Mouse (Mus musculus): ENCODE data around the gene Mical3. TPM values are rescaled to one million over a fixed set of nuclear protein-coding genes. Genes with fewer than 3 reads are reported as not detected.

Mical3 gene
- polyA plus RNA-seq, 1 experiment from 2014 or later, result 27.4 TPM

DNA sequence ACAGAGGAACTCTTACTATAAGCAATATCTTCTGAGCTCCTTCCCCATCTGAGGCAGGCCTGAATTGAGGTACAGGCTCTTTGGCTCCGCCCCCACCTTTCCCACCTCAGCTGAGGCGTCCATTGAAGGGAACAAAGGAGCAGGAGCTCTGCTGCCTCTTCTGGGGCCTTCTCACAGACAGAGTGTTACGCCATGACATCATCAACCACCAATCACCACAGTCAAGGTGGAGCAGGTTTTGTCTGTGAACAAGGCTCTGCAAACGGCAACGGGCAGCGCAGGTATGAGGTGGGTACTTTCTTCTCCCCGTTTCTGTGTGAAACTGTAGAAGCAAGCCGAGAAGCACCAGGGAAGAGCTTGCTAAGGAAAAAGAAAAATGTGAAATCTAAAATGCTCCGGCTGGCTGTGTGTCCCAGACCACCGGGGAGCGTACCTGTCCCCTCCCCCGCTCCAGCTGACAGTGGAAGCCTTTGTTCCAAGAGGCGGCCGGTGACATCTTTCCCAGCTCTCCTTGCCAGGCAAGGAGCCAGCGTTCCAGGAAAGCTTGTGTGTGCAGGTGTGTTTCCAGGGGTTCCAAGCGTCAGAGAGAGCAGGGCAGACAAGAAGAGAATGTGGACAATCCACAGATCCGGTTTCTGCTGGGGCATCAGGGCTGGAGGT is 66.3 kb downstream of the Mical3 start:
- Histone ChIP-seq H3K4me3 (ENCODE audit: low read depth, low read length) (no peak overlapping the region), H3K4me2 (replicated peaks; ENCODE audit: low read depth, low read length) (no peak overlapping the region), H3K27me3 (ENCODE audit: control insufficient read depth, insufficient read depth, low read length) (no peaks in the 10 kb centered on the region), H3K4me1 (replicated peaks; ENCODE audit: control insufficient read depth, insufficient read depth, low read length) (peaks cover 4% of the 10 kb centered on the region; the same call in 1 of the 2 replicates), H3K9me3 (ENCODE audit: control insufficient read depth, low read length) (no peaks in the 10 kb centered on the region), H3K27ac (ENCODE audit: low read depth, low read length) (peak overlapping the region; percentile 47; the same call in 1 of the 2 replicates), H3K9ac (ENCODE audit: low read depth, low read length) (0 out of 2 replicates have a peak overlapping the region, but pooled peaks have one; percentile 20), H3K36me3 (ENCODE audit: control insufficient read depth, insufficient read depth, low read length) (no peaks in the 10 kb centered on the region)
- ATAC-seq (ENCODE audit: low FRiP score) (peak; percentile 57; the same call in 1 of the 2 replicates), DNase-seq (ENCODE audit: low spot score) (peak; percentile 35)
- 36% methylated on average over 17 of the region's 17 CpGs for WGBS

DNA sequence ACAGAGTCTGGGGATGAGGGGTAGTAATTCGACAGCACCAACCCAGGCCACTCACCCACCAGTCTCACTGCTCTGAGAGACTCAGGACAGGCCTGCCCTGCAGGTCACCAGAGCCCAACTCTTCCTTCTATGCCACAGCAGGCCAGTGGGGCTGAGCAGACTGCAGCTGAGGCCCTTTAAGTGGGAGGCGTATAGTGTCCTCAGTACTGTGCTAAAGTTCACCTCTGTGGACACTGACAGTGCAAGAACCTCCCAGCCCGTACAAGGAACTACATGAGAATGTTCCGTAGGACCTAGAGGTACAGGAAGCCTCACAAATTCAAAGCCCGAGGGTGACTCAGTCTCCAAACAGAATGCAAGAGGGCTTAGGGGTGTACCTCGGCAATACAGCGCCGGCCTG is 67.0 kb downstream of the Mical3 start:
- Histone ChIP-seq H3K9me3 (ENCODE audit: control insufficient read depth, low read length) (no peaks in the 10 kb centered on the region), H3K9ac (ENCODE audit: low read depth, low read length) (no peak overlapping the region), H3K4me3 (ENCODE audit: low read depth, low read length) (no peak overlapping the region), H3K27me3 (ENCODE audit: control insufficient read depth, insufficient read depth, low read length) (no peaks in the 10 kb centered on the region), H3K4me1 (replicated peaks; ENCODE audit: control insufficient read depth, insufficient read depth, low read length) (peaks cover 4% of the 10 kb centered on the region; the same call in 1 of the 2 replicates), H3K4me2 (replicated peaks; ENCODE audit: low read depth, low read length) (no peak overlapping the region), H3K27ac (ENCODE audit: low read depth, low read length) (no peak overlapping the region), H3K36me3 (ENCODE audit: control insufficient read depth, insufficient read depth, low read length) (no peaks in the 10 kb centered on the region)
- DNase-seq (ENCODE audit: low spot score) (no peak), ATAC-seq (ENCODE audit: low FRiP score) (no peak)
- 84% methylated on average over 8 of the region's 8 CpGs for WGBS

DNA sequence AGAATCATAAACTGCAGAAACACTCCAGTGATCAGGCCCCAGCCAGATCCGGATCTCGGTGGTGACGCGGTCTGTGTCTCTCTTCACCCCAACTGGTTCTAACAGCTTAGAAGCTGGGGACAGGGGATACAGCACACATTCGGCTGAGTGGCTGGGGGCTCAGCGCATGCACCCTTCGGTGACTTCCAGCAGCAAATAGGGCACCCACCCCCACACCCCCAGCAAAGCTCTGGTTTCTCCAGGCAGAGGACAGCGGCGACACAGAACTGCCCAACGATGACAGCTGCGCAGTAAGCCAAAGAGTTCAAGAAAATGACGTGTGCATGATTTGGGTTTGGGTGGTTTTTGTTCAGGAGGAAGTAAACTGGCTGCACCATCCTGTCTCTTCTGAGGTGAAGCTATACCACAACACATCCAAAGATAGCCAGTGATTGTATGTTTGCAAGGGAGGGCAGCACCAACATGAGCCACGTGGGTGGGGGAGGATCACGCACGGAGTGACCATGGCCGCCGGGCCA is 67.8 kb downstream of the Mical3 start:
- Histone ChIP-seq H3K4me2 (replicated peaks; ENCODE audit: low read depth, low read length) (no peak overlapping the region), H3K9me3 (ENCODE audit: control insufficient read depth, low read length) (no peaks in the 10 kb centered on the region), H3K4me3 (ENCODE audit: low read depth, low read length) (no peak overlapping the region), H3K27ac (ENCODE audit: low read depth, low read length) (no peak overlapping the region), H3K27me3 (ENCODE audit: control insufficient read depth, insufficient read depth, low read length) (no peaks in the 10 kb centered on the region), H3K9ac (ENCODE audit: low read depth, low read length) (no peak overlapping the region), H3K36me3 (ENCODE audit: control insufficient read depth, insufficient read depth, low read length) (no peaks in the 10 kb centered on the region), H3K4me1 (replicated peaks; ENCODE audit: control insufficient read depth, insufficient read depth, low read length) (peaks cover 4% of the 10 kb centered on the region; the same call in 1 of the 2 replicates)
- no peak for DNase-seq (ENCODE audit: low spot score)
- WGBS, result 93% methylated on average over 17 of the region's 17 CpGs
- ATAC-seq (ENCODE audit: low FRiP score), result no peak

DNA sequence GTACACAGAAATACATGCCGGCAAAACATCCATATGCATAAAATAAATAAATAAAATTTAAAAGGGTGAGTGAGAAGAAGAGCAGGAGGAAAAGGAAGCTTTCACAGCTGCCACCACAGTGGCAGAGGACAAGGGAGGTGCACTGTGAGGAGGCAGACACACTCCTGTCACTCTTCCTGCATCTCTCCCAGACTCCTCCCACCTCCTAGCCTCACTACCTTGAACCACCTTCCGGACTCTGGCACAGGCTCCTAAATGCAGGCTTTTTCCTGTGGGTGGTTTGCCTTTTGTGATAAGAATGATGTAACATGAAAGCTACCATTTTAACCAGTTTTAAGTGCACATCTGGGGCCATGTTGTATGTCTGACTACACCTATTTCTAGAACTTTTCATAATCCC is 72.8 kb downstream of the Mical3 start:
- H3K36me3 ChIP-seq (ENCODE audit: control insufficient read depth, insufficient read depth, low read length), result no peaks in the 10 kb centered on the region
- WGBS, result 94% methylated on average over 2 of the region's 2 CpGs
- DNase-seq (ENCODE audit: low spot score), result no peak
- no peak overlapping the region for H3K9ac ChIP-seq (ENCODE audit: low read depth, low read length)
- no peaks in the 10 kb centered on the region for H3K27me3 ChIP-seq (ENCODE audit: control insufficient read depth, insufficient read depth, low read length)
- no peak for ATAC-seq (ENCODE audit: low FRiP score)
- H3K4me3 ChIP-seq (ENCODE audit: low read depth, low read length), result no peak overlapping the region
- no peaks in the 10 kb centered on the region for H3K4me1 ChIP-seq (replicated peaks; ENCODE audit: control insufficient read depth, insufficient read depth, low read length)
- H3K9me3 ChIP-seq (ENCODE audit: control insufficient read depth, low read length), result no peaks in the 10 kb centered on the region
- no peak overlapping the region for H3K27ac ChIP-seq (ENCODE audit: low read depth, low read length)
- no peak overlapping the region for H3K4me2 ChIP-seq (replicated peaks; ENCODE audit: low read depth, low read length)

DNA sequence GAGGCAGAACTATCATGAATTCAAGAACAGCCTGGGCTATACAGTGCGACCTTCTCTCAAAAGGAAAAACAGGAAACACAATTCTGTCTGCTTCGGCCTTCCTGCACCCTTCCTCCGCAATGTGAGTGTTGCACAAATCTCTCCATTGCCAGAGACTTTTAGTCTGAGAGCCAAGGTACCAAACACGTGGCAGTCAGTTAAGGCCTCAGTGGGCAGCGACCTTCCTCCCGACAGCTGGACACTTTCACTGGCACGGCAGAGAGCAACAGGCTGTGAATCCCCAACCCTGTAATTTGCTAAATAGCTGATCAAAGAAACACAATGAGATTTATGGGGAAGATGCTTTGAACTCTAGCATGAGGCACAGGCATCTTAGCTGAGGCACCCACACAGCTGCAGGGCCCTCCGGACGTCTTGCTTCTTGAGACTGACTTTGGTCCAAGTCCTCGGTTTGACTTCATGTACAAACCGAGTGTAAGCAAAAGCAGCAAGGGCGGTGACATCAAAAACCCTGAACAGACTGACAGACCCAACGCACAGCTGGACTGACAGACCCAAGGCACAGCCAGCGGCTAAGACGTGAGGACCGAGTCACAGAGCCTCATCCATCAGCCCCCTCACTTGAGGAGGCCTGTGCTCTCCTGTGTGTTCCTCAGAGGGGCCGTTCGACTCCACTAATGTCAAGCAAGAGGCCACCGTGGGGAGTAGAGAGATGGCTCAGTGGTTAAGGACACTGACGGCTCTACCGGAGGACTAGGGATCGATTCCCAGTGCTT is 73.4 kb downstream of the Mical3 start:
- Histone ChIP-seq H3K4me2 (replicated peaks; ENCODE audit: low read depth, low read length) (no peak overlapping the region), H3K4me1 (replicated peaks; ENCODE audit: control insufficient read depth, insufficient read depth, low read length) (no peaks in the 10 kb centered on the region), H3K36me3 (ENCODE audit: control insufficient read depth, insufficient read depth, low read length) (no peaks in the 10 kb centered on the region), H3K27ac (ENCODE audit: low read depth, low read length) (no peak overlapping the region), H3K27me3 (ENCODE audit: control insufficient read depth, insufficient read depth, low read length) (no peaks in the 10 kb centered on the region), H3K9me3 (ENCODE audit: control insufficient read depth, low read length) (no peaks in the 10 kb centered on the region), H3K9ac (ENCODE audit: low read depth, low read length) (no peak overlapping the region), H3K4me3 (ENCODE audit: low read depth, low read length) (no peak overlapping the region)
- 85% methylated on average over 22 of the region's 22 CpGs for WGBS
- no peak for DNase-seq (ENCODE audit: low spot score)
- ATAC-seq (ENCODE audit: low FRiP score), result no peak

DNA sequence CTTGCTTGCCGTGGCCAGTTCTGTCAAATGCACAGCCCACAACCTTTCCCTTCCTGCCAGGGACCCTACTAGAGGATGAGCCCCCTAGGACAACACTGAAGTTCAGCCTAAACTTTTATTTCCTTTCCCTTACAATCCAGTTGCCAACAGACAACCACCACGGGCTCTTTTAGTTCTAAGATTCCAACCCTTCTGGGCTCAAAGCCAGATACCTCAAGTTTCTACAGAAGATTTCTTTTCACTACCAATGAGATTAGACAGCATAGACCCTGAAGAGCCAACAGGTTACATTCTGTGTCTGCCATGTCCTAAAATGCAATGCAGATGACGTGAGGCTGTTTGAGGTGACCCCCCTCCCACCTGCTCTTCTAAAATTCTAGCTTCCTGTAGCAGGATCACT is 75.3 kb downstream of the Mical3 start:
- no peaks in the 10 kb centered on the region for H3K9me3 ChIP-seq (ENCODE audit: control insufficient read depth, low read length)
- 78% methylated on average over 3 of the region's 3 CpGs for WGBS
- DNase-seq (ENCODE audit: low spot score), result no peak
- no peak overlapping the region for H3K9ac ChIP-seq (ENCODE audit: low read depth, low read length)
- H3K36me3 ChIP-seq (ENCODE audit: control insufficient read depth, insufficient read depth, low read length), result no peaks in the 10 kb centered on the region
- no peak overlapping the region for H3K4me3 ChIP-seq (ENCODE audit: low read depth, low read length)
- no peak for ATAC-seq (ENCODE audit: low FRiP score)
- H3K4me1 ChIP-seq (replicated peaks; ENCODE audit: control insufficient read depth, insufficient read depth, low read length), result no peaks in the 10 kb centered on the region
- no peak overlapping the region for H3K27ac ChIP-seq (ENCODE audit: low read depth, low read length)
- H3K4me2 ChIP-seq (replicated peaks; ENCODE audit: low read depth, low read length), result no peak overlapping the region
- no peaks in the 10 kb centered on the region for H3K27me3 ChIP-seq (ENCODE audit: control insufficient read depth, insufficient read depth, low read length)

DNA sequence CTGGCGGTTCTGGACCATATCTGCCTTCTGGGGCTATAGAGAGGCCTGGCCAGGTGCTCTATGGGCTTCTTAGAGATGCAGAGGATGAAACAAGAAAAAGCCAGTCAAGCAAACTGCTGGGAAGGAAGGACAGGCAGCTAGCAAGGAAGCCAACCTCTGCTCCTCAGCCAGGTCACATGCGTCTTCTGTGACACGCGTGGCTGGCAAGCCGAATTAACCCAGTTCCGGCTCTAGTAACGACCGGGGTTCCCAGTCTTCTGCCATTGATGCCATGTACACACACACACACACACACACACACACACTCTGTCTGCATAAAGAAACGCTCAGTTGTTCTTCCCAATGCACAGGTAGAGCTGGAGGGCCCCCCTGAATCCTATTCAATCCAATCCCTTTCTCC is 75.9 kb downstream of the Mical3 start:
- DNase-seq (ENCODE audit: low spot score) (no peak), ATAC-seq (ENCODE audit: low FRiP score) (no peak)
- Histone ChIP-seq H3K4me2 (replicated peaks; ENCODE audit: low read depth, low read length) (no peak overlapping the region), H3K36me3 (ENCODE audit: control insufficient read depth, insufficient read depth, low read length) (no peaks in the 10 kb centered on the region), H3K9me3 (ENCODE audit: control insufficient read depth, low read length) (no peaks in the 10 kb centered on the region), H3K27ac (ENCODE audit: low read depth, low read length) (no peak overlapping the region), H3K27me3 (ENCODE audit: control insufficient read depth, insufficient read depth, low read length) (no peaks in the 10 kb centered on the region), H3K4me1 (replicated peaks; ENCODE audit: control insufficient read depth, insufficient read depth, low read length) (no peaks in the 10 kb centered on the region), H3K9ac (ENCODE audit: low read depth, low read length) (no peak overlapping the region), H3K4me3 (ENCODE audit: low read depth, low read length) (no peak overlapping the region)
- 93% methylated on average over 9 of the region's 9 CpGs for WGBS

DNA sequence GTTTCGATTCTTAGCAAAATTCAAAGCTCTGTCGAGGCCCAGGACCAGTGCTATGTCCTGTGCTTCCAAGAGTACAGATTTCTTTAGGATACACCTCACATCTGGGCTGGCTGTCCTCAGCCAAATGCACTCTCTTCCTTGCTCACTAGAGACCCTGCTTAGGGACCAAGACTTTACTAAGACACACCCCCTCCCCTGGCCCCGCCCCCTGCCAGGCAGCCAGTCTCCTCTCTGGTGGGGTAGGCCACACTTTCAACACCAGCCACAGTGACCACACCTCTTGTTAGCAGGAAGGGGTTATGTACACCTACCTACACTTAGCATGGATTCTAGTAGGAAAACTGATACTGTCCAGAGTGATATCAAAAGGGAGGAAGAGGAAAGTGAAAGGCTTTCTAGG is 76.5 kb downstream of the Mical3 start:
- no peaks in the 10 kb centered on the region for H3K27me3 ChIP-seq (ENCODE audit: control insufficient read depth, insufficient read depth, low read length)
- H3K4me1 ChIP-seq (replicated peaks; ENCODE audit: control insufficient read depth, insufficient read depth, low read length), result no peaks in the 10 kb centered on the region
- H3K4me2 ChIP-seq (replicated peaks; ENCODE audit: low read depth, low read length), result no peak overlapping the region
- no peak overlapping the region for H3K9ac ChIP-seq (ENCODE audit: low read depth, low read length)
- H3K36me3 ChIP-seq (ENCODE audit: control insufficient read depth, insufficient read depth, low read length), result no peaks in the 10 kb centered on the region
- WGBS, result 76% methylated on average over 3 of the region's 3 CpGs
- DNase-seq (ENCODE audit: low spot score) (no peak), ATAC-seq (ENCODE audit: low FRiP score) (no peak)
- no peak overlapping the region for H3K27ac ChIP-seq (ENCODE audit: low read depth, low read length)
- H3K4me3 ChIP-seq (ENCODE audit: low read depth, low read length), result no peak overlapping the region
- no peaks in the 10 kb centered on the region for H3K9me3 ChIP-seq (ENCODE audit: control insufficient read depth, low read length)

Measured in hindbrain, embryonic 11.5 days (tissue).